In genomic region chr15:103061988-103062387, GRCm38 (mm10) we compare ENCODE assay signal across 16 mouse cellular contexts. TPM values are rescaled to one million over a fixed set of nuclear protein-coding genes. Genes with fewer than 3 reads are reported as not detected.
DNase-seq lines count a peak whose midpoint lies in the region; ATAC-seq lines count a peak whose summit lies in the region.
"Had no signal": no experiment of that assay in that cellular context is flagged by ENCODE, and none has a peak within 500 bp of the region (broad histone marks: within the 10 kb centered on the region; RNA-seq: fewer than 3 reads in every experiment).

No protein-coding gene starts in this region.

- 0 out of 2 replicates have a peak overlapping the region, but pooled peaks have one; percentile 3 for H3K4me2 ChIP-seq in hindbrain, embryonic 12.5 days (replicated peaks)
- no peak overlapping the region for H3K4me2 ChIP-seq in hindbrain, embryonic 16.5 days (ENCODE audit: low read length)
- peak overlapping the region; percentile 41 for H3K4me2 ChIP-seq in neural tube, embryonic 14.5 days (ENCODE audit: low read depth, low read length)
- H3K4me2 ChIP-seq: embryonic facial prominence, embryonic 15.5 days; forebrain, embryonic 13.5 days had no signal

- no peaks in the 10 kb centered on the region for H3K36me3 ChIP-seq in hindbrain, embryonic 12.5 days
- H3K36me3 ChIP-seq in hindbrain, embryonic 10.5 days: no peaks in the 10 kb centered on the region
- H3K36me3 ChIP-seq in hindbrain, embryonic 16.5 days (ENCODE audit: control insufficient read depth, insufficient read depth, low read length): no peaks in the 10 kb centered on the region
- H3K36me3 ChIP-seq in neural tube, embryonic 14.5 days (ENCODE audit: control insufficient read depth, insufficient read depth, low read length): no peaks in the 10 kb centered on the region
- H3K36me3 ChIP-seq: embryonic facial prominence, embryonic 15.5 days had no signal

- WGBS in hindbrain, embryonic 12.5 days: 4% methylated on average over 2 of the region's 2 CpGs
- WGBS in hindbrain, embryonic 10.5 days: 7% methylated on average over 2 of the region's 2 CpGs
- 6% methylated on average over 2 of the region's 2 CpGs for WGBS in hindbrain, embryonic 16.5 days
- WGBS in neural tube, embryonic 14.5 days: 4% methylated on average over 2 of the region's 2 CpGs

- no peaks in the 10 kb centered on the region for H3K9me3 ChIP-seq in hindbrain, embryonic 12.5 days (replicated peaks)
- no peaks in the 10 kb centered on the region for H3K9me3 ChIP-seq in hindbrain, embryonic 10.5 days
- no peaks in the 10 kb centered on the region for H3K9me3 ChIP-seq in hindbrain, embryonic 16.5 days (ENCODE audit: control insufficient read depth, low read length)
- no peaks in the 10 kb centered on the region for H3K9me3 ChIP-seq in neural tube, embryonic 14.5 days (ENCODE audit: control insufficient read depth, low read length)
- H3K9me3 ChIP-seq: embryonic facial prominence, embryonic 15.5 days; forebrain, embryonic 13.5 days had no signal

- peaks cover 4% of the 10 kb centered on the region; the same call in 1 of the 2 replicates for H3K4me1 ChIP-seq in hindbrain, embryonic 12.5 days
- 0 out of 2 replicates have a peak, but pooled peaks cover 8% of the 10 kb centered on the region for H3K4me1 ChIP-seq in hindbrain, embryonic 10.5 days (replicated peaks)
- H3K4me1 ChIP-seq in brown adipose tissue, adult 24 weeks (ENCODE audit: control insufficient read depth, insufficient read depth, insufficient read length, low read length): no peaks in the 10 kb centered on the region
- H3K4me1 ChIP-seq in hindbrain, embryonic 16.5 days (ENCODE audit: control insufficient read depth, insufficient read depth, low read depth, low read length): peaks cover 4% of the 10 kb centered on the region; the same call in 1 of the 2 replicates
- peaks cover 63% of the 10 kb centered on the region for H3K4me1 ChIP-seq in neural tube, embryonic 14.5 days (ENCODE audit: control insufficient read depth, insufficient read depth, low read length)
- H3K4me1 ChIP-seq: forebrain, embryonic 13.5 days had no signal

- ATAC-seq in hindbrain, embryonic 12.5 days (ENCODE audit: low FRiP score): no peak
- no peak for ATAC-seq in hindbrain, embryonic 16.5 days
- ATAC-seq in neural tube, embryonic 14.5 days (ENCODE audit: low read depth): no peak
- ATAC-seq: forebrain, embryonic 13.5 days; inflammation-experienced regulatory T-cells, adult 6 months had no signal

- H3K9ac ChIP-seq in hindbrain, embryonic 12.5 days: no peak overlapping the region
- no peak overlapping the region for H3K9ac ChIP-seq in hindbrain, embryonic 16.5 days (ENCODE audit: low read depth, low read length)
- H3K9ac ChIP-seq in neural tube, embryonic 14.5 days (replicated peaks; ENCODE audit: low read depth, low read length): no peak overlapping the region
- H3K9ac ChIP-seq: embryonic facial prominence, embryonic 15.5 days; forebrain, embryonic 13.5 days had no signal

- DNase-seq in hindbrain, embryonic 10.5 days (ENCODE audit: low spot score): no peak
- DNase-seq in frontal cortex, postnatal 36 days (ENCODE audit: low spot score in 2 of 2): no peak
- no peak for DNase-seq in cerebellum, adult 9-11 months
- DNase-seq: cerebellum, adult 18-20 months; heart, adult 11 months; right cerebral cortex, postnatal 4 days; thymus, postnatal 25 days had no signal

- H3K27ac ChIP-seq in hindbrain, embryonic 12.5 days: peak overlapping the region; percentile 45; the same call in 1 of the 2 replicates
- no peak overlapping the region for H3K27ac ChIP-seq in hindbrain, embryonic 10.5 days
- peak overlapping the region; percentile 95 for H3K27ac ChIP-seq in brown adipose tissue, adult 24 weeks (replicated peaks; ENCODE audit: low read depth, low read length)
- H3K27ac ChIP-seq in hindbrain, embryonic 16.5 days (ENCODE audit: low read depth, low read length): peak overlapping the region; percentile 3; the same call in 1 of the 2 replicates
- H3K27ac ChIP-seq in neural tube, embryonic 14.5 days (ENCODE audit: low read depth, low read length): peak overlapping the region; percentile 88
- H3K27ac ChIP-seq: embryonic facial prominence, embryonic 15.5 days; forebrain, embryonic 13.5 days had no signal

- no peak overlapping the region for H3K4me3 ChIP-seq in hindbrain, embryonic 12.5 days
- H3K4me3 ChIP-seq in hindbrain, embryonic 10.5 days: no peak overlapping the region
- H3K4me3 ChIP-seq in brown adipose tissue, adult 24 weeks (ENCODE audit: insufficient read depth, low read depth, low read length): peak overlapping the region; percentile 63
- H3K4me3 ChIP-seq in hindbrain, embryonic 16.5 days (ENCODE audit: low read length): no peak overlapping the region
- no peak overlapping the region for H3K4me3 ChIP-seq in neural tube, embryonic 14.5 days (ENCODE audit: low read depth, low read length)
- H3K4me3 ChIP-seq: embryonic facial prominence, embryonic 15.5 days; forebrain, embryonic 13.5 days; myocyte had no signal

- H3K27me3 ChIP-seq in hindbrain, embryonic 12.5 days: peaks cover 95% of the 10 kb centered on the region
- peaks cover 100% of the 10 kb centered on the region for H3K27me3 ChIP-seq in hindbrain, embryonic 10.5 days (ENCODE audit: insufficient read depth, poor library complexity, severe bottlenecking)
- H3K27me3 ChIP-seq in hindbrain, embryonic 16.5 days (replicated peaks; ENCODE audit: control insufficient read depth, insufficient read depth, low read length): peaks cover 46% of the 10 kb centered on the region
- H3K27me3 ChIP-seq in neural tube, embryonic 14.5 days (ENCODE audit: control insufficient read depth, insufficient read depth, low read length): no peaks in the 10 kb centered on the region

RNA-seq across cellular contexts. Expression of gene Hoxc4, which starts 43.3 kb away (rescaled TPM):
- 34.5 and 59.6 TPM in 2 replicates for polyA plus RNA-seq in hindbrain, embryonic 12.5 days (2016; fragmentation: Nextera tagmentation; extraction: Ambion mirVana)
- 1.5 and 29.6 TPM in 2 replicates for polyA plus RNA-seq in hindbrain, embryonic 10.5 days (2016; fragmentation: Nextera tagmentation; extraction: Ambion mirVana)
- 9.4 and 13.7 TPM in 2 replicates for polyA plus RNA-seq in brown adipose tissue, adult 24 weeks (2012; ENCODE audit: insufficient read depth, insufficient read length, missing spikeins)
- polyA plus RNA-seq in hindbrain, embryonic 16.5 days (2015; fragmentation: Nextera tagmentation; extraction: Ambion mirVana): 57.7 and 61.2 TPM in 2 replicates
- polyA plus RNA-seq in neural tube, embryonic 14.5 days (2014; fragmentation: Nextera tagmentation; extraction: Ambion mirVana): 19.0 and 24.0 TPM in 2 replicates
- polyA plus RNA-seq: cortical plate, adult 2 months; forebrain, embryonic 13.5 days; inflammation-experienced regulatory T-cells, adult 6 months had no signal
